Mouse (Mus musculus) heart, embryonic 14.5 days (tissue): ENCODE measurements around the gene Fgfr2. TPM values are rescaled to one million over a fixed set of nuclear protein-coding genes. Genes with fewer than 3 reads are reported as not detected.

Experiments used
- ATAC-seq: fragments of 200-750 bp; cut with Nextera tagmentation; 2 replicates; pipeline ENCODE4 v1.8.0; 2017; ENCODE audit warnings: low read depth, moderate TSS enrichment; ENCODE audit not compliant: insufficient number of reproducible peaks, insufficient read depth, low FRiP score
- H3K27ac ChIP-seq, 2 experiments: fragments of 200-500 bp in 1 of 2; fragments of 300-500 bp in 1 of 2; sonication (generic) in 1 of 2; replicated peaks in 1 of 2; 2 replicates each; pipeline ENCODE4 v1.5.1; 2012 to 2014; ENCODE audit warnings: low read depth in 2 of 2, low read length in 2 of 2, control low read depth in 1 of 2, mild to moderate bottlenecking in 1 of 2, mixed read lengths in 1 of 2; ENCODE audit not compliant: control insufficient read depth in 1 of 2, insufficient read depth in 1 of 2
- H3K27me3 ChIP-seq: fragments of 300-500 bp; sonication (generic); 2 replicates; pipeline ENCODE4 v1.6.1; 2014; ENCODE audit warnings: mild to moderate bottlenecking, low read length, control low read depth; ENCODE audit not compliant: control insufficient read depth, insufficient read depth
- H3K36me3 ChIP-seq: fragments of 300-500 bp; sonication (generic); 2 replicates; pipeline ENCODE4 v1.6.1; 2014; ENCODE audit warnings: mild to moderate bottlenecking, control low read depth, low read length, mixed read lengths; ENCODE audit not compliant: control insufficient read depth, insufficient read depth
- H3K4me1 ChIP-seq, 2 experiments: fragments of 200-500 bp in 1 of 2; fragments of 300-500 bp in 1 of 2; sonication (generic) in 1 of 2; 2 replicates each; pipeline ENCODE4 v1.6.1; 2012 to 2014; ENCODE audit warnings: low read length in 2 of 2, control low read depth in 1 of 2, mixed read lengths in 1 of 2; ENCODE audit not compliant: control insufficient read depth in 2 of 2, insufficient read depth in 2 of 2
- H3K4me2 ChIP-seq: fragments of 300-500 bp; sonication (generic); 2 replicates; pipeline ENCODE4 v1.6.1; 2014; ENCODE audit warnings: mild to moderate bottlenecking, low read length
- H3K4me3 ChIP-seq, 2 experiments: fragments of 200-500 bp in 1 of 2; fragments of 300-500 bp in 1 of 2; sonication (generic) in 1 of 2; 2 replicates each; pipeline ENCODE4 v1.5.1; 2012 to 2014; ENCODE audit warnings: low read length in 2 of 2, mild to moderate bottlenecking in 2 of 2, control low read depth in 1 of 2, low read depth in 1 of 2, moderate library complexity in 1 of 2; ENCODE audit not compliant: control insufficient read depth in 1 of 2, insufficient read depth in 1 of 2
- H3K9ac ChIP-seq: fragments of 300-500 bp; sonication (generic); 2 replicates; pipeline ENCODE4 v1.6.1; 2014; ENCODE audit warnings: mild to moderate bottlenecking, low read length
- H3K9me3 ChIP-seq: fragments of 300-500 bp; sonication (generic); 2 replicates; pipeline ENCODE4 v1.6.1; 2016; ENCODE audit warnings: low read length, control low read depth; ENCODE audit not compliant: control insufficient read depth
- WGBS: fragments of 180-500 bp; shearing (Covaris S2); extraction: QIAGEN DNeasy Blood & Tissue Kit; methylation state at CpG from one replicate; pipeline ENCODE4 v1.1.7; 2014; 5-methylcytosine and 5-hydroxymethylcytosine counted together
- polyA plus RNA-seq: library from polyadenylated mRNA; unstranded; fragments of >200 nt; fragmentation: Nextera tagmentation; extraction: Ambion mirVana; gene quantifications from 2 replicates; pipeline ENCODE4 v1.2.1, GENCODE M21; 2014

Gene Fgfr2
- polyA plus RNA-seq, 1 experiment from 2014 or later: 22.4 TPM

GRCm38 (mm10) chr7:131960551-131960950 lies 1162.6 kb downstream of the Fgfr2 start:
- Histone ChIP-seq H3K36me3 (no peaks in the 10 kb centered on the region), H3K9me3 (no peaks in the 10 kb centered on the region), H3K27ac (no peak overlapping the region), H3K27me3 (peaks cover 14% of the 10 kb centered on the region), H3K4me3 (no peak overlapping the region), H3K4me2 (no peak overlapping the region), H3K4me1 (no peaks in the 10 kb centered on the region), H3K9ac (no peak overlapping the region)
- WGBS: 20% methylated on average over 6 of the region's 6 CpGs
- ATAC-seq: no peak

- 64% methylated on average over 1 of the region's 1 CpGs for WGBS
- H3K9me3 ChIP-seq: no peaks in the 10 kb centered on the region
- no peaks in the 10 kb centered on the region for H3K4me1 ChIP-seq
- no peaks in the 10 kb centered on the region for H3K27me3 ChIP-seq
- no peak overlapping the region for H3K4me2 ChIP-seq
- H3K4me3 ChIP-seq: no peak overlapping the region
- no peak for ATAC-seq
- no peaks in the 10 kb centered on the region for H3K36me3 ChIP-seq
- no peak overlapping the region for H3K9ac ChIP-seq
- H3K27ac ChIP-seq: no peak overlapping the region
Observed at GRCm38 (mm10) chr7:131958705-131959104, 1164.4 kb downstream of the Fgfr2 start.

- Histone ChIP-seq H3K36me3 (no peaks in the 10 kb centered on the region), H3K27ac (no peak overlapping the region), H3K9me3 (no peaks in the 10 kb centered on the region), H3K9ac (no peak overlapping the region), H3K4me2 (no peak overlapping the region), H3K27me3 (no peaks in the 10 kb centered on the region), H3K4me3 (no peak overlapping the region), H3K4me1 (no peaks in the 10 kb centered on the region)
- WGBS: 61% methylated on average over 3 of the region's 3 CpGs
- ATAC-seq: no peak
Observed at GRCm38 (mm10) chr7:131953402-131953801, 1169.7 kb downstream of the Fgfr2 start.

- H3K4me3 ChIP-seq: no peak overlapping the region
- WGBS: 74% methylated on average over 5 of the region's 5 CpGs
- H3K9ac ChIP-seq: no peak overlapping the region
- ATAC-seq: no peak
- H3K27ac ChIP-seq: no peak overlapping the region
- no peaks in the 10 kb centered on the region for H3K9me3 ChIP-seq
- H3K4me1 ChIP-seq: no peaks in the 10 kb centered on the region
- no peaks in the 10 kb centered on the region for H3K27me3 ChIP-seq
- no peak overlapping the region for H3K4me2 ChIP-seq
- H3K36me3 ChIP-seq: no peaks in the 10 kb centered on the region
Observed at GRCm38 (mm10) chr7:131951131-131951530, 1172.0 kb downstream of the Fgfr2 start.

GRCm38 (mm10) chr7:131937611-131938010 lies 1185.5 kb downstream of the Fgfr2 start:
- H3K9ac ChIP-seq: no peak overlapping the region
- no peaks in the 10 kb centered on the region for H3K4me1 ChIP-seq
- H3K4me3 ChIP-seq: no peak overlapping the region
- H3K27me3 ChIP-seq: no peaks in the 10 kb centered on the region
- H3K9me3 ChIP-seq: peaks cover 3% of the 10 kb centered on the region; the same call in 1 of the 2 replicates
- H3K36me3 ChIP-seq: no peaks in the 10 kb centered on the region
- H3K27ac ChIP-seq: no peak overlapping the region
- 77% methylated on average over 3 of the region's 3 CpGs for WGBS
- ATAC-seq: no peak
- no peak overlapping the region for H3K4me2 ChIP-seq

- Histone ChIP-seq H3K4me2 (no peak overlapping the region), H3K36me3 (no peaks in the 10 kb centered on the region), H3K4me3 (no peak overlapping the region), H3K27ac (no peak overlapping the region), H3K4me1 (no peaks in the 10 kb centered on the region), H3K27me3 (no peaks in the 10 kb centered on the region), H3K9me3 (no peaks in the 10 kb centered on the region), H3K9ac (no peak overlapping the region)
- no peak for ATAC-seq
- WGBS: 66% methylated on average over 9 of the region's 9 CpGs
Observed at GRCm38 (mm10) chr7:131927288-131928050, 1195.7 kb downstream of the Fgfr2 start.

- no peaks in the 10 kb centered on the region for H3K4me1 ChIP-seq
- H3K27me3 ChIP-seq: no peaks in the 10 kb centered on the region
- H3K27ac ChIP-seq: no peak overlapping the region
- H3K9me3 ChIP-seq: no peaks in the 10 kb centered on the region
- H3K4me3 ChIP-seq: no peak overlapping the region
- WGBS: 39% methylated on average over 7 of the region's 7 CpGs
- H3K36me3 ChIP-seq: no peaks in the 10 kb centered on the region
- no peak overlapping the region for H3K4me2 ChIP-seq
- H3K9ac ChIP-seq: no peak overlapping the region
- no peak for ATAC-seq
Observed at GRCm38 (mm10) chr7:131917384-131917783, 1205.8 kb downstream of the Fgfr2 start.

- WGBS: 56% methylated on average over 4 of the region's 4 CpGs
- Histone ChIP-seq H3K27me3 (no peaks in the 10 kb centered on the region), H3K9ac (no peak overlapping the region), H3K9me3 (0 out of 2 replicates have a peak, but pooled peaks cover 3% of the 10 kb centered on the region), H3K27ac (no peak overlapping the region), H3K4me2 (no peak overlapping the region), H3K36me3 (no peaks in the 10 kb centered on the region), H3K4me1 (no peaks in the 10 kb centered on the region), H3K4me3 (no peak overlapping the region)
- ATAC-seq: no peak
Observed at GRCm38 (mm10) chr7:131909611-131910010, 1213.5 kb downstream of the Fgfr2 start.
